In the genomic region with DNA sequence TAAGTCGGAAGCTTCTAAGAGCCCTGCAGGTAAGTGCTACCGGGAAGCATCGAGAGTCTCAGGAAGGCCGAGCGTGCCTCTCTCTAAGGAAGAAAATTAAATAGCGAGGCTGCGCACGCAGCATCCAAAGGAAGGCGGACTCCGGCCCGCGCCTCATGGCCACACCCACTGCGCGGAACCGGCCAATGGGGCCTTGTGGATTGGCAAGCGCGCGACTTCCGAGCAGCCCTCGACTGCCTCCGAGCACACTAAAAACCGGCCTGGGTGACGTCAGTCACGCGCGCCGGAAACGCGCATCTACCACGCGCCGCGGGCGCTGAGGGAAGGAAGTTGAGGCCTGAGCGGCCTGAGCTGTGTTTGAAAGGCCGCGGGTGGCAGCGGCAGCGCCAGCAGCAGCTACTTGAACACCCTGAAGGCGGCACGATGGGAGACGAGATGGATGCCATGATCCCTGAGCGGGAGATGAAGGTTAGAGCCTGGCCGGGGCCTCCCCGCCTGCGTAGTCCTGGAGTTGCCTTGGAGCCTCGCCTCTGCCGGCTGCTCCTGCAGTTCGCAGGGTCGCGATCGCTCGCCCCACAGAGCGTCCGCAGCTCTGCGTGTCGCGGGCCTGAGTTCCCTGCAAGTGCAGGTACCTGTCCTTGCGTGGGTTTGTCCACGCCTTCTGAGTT, we compare ENCODE assay signal across 8 mouse cellular contexts. TPM values are rescaled to one million over a fixed set of nuclear protein-coding genes. Genes with fewer than 3 reads are reported as not detected.
A peak's percentile ranks its signal among the peaks of the same experiment; 100 is the strongest.
DNase-seq lines count a peak whose midpoint lies in the region; ATAC-seq lines count a peak whose summit lies in the region.

Gene Nup214, plus strand, starts transcription at position 296 of the 668 bp plus-strand sequence.

- peak within 1 kb of the TSS; percentile 58 for H3K4me3 ChIP-seq in hindbrain, embryonic 15.5 days

- H3K36me3 ChIP-seq in hindbrain, embryonic 15.5 days = peaks cover 28% of the 10 kb centered on the region

- H3K4me1 ChIP-seq in hindbrain, embryonic 15.5 days (replicated peaks) = peaks cover 19% of the 10 kb centered on the region

- peak within 1 kb of the TSS; percentile 63 for H3K9ac ChIP-seq in hindbrain, embryonic 15.5 days

- no peaks in the 10 kb centered on the region for H3K9me3 ChIP-seq in hindbrain, embryonic 15.5 days

- under 1% methylated on average over 60 of the region's 60 CpGs for WGBS in hindbrain, embryonic 15.5 days

- H3K27ac ChIP-seq in hindbrain, embryonic 15.5 days (replicated peaks) = peak within 1 kb of the TSS; percentile 78

- ATAC-seq in hindbrain, embryonic 15.5 days (ENCODE audit: low FRiP score, low read depth) = peak; percentile 99

- H3K27me3 ChIP-seq in hindbrain, embryonic 15.5 days = no peaks in the 10 kb centered on the region

- peak; percentile 99 for DNase-seq in T-cell, adult 2 months (ENCODE audit: low spot score)
- DNase-seq in cerebellum, postnatal 36 days = peak; percentile 99 to 100
- peak; percentile 99 to 100 for DNase-seq in frontal cortex, postnatal 36 days (ENCODE audit: low spot score in 2 of 2)
- DNase-seq in left cerebral cortex, adult 11 months (ENCODE audit: low spot score) = peak; percentile 99
- DNase-seq in lung, postnatal 4 days = peak; percentile 100
- peak; percentile 97 for DNase-seq in retina, postnatal 7 days (ENCODE audit: low read depth, low spot score)
- peak; percentile 99 for DNase-seq in urinary bladder, adult 2 months (ENCODE audit: low spot score)

- H3K4me2 ChIP-seq in hindbrain, embryonic 15.5 days = peak within 1 kb of the TSS; percentile 87

RNA-seq across cellular contexts. Expression of gene Nup214, which starts in this region (rescaled TPM):
- 61.6 and 64.8 TPM in 2 replicates for polyA plus RNA-seq in hindbrain, embryonic 15.5 days (2015; fragmentation: Nextera tagmentation; extraction: Ambion mirVana)
- polyA plus RNA-seq in urinary bladder, adult 2 months (2012; rRNA removed) = 20.4 and 28.2 TPM in 2 replicates

Comparison
In these comparisons a context has a peak if more than half of its experiments do, and no peak if none do; other contexts are left out.
1. Peak in every context shown above with its lines: DNase-seq, ATAC-seq, H3K4me3 ChIP-seq and H3K27ac ChIP-seq.